Mouse (Mus musculus) liver, embryonic 14.5 days (tissue): ENCODE measurements around the gene Tgfb2. TPM values are rescaled to one million over a fixed set of nuclear protein-coding genes. Genes with fewer than 3 reads are reported as not detected.

ENCODE experiments used
- ATAC-seq: fragments of 200-750 bp; cut with Nextera tagmentation; 2 replicates; pipeline ENCODE4 v1.8.0; 2017; ENCODE audit warnings: moderate number of reproducible peaks, mild to moderate bottlenecking, moderate library complexity; ENCODE audit not compliant: insufficient read depth
- DNase-seq, 3 experiments: peaks; one replicate each; pipeline ENCODE4 v3.0.0-alpha.2; 2012 to 2013; ENCODE audit warnings: low read depth in 3 of 3, low spot score in 3 of 3
- H3K27ac ChIP-seq: fragments of 300-500 bp; sonication (generic); 2 replicates; pipeline ENCODE4 v1.5.1; 2014; ENCODE audit warnings: moderate library complexity, mild to moderate bottlenecking, control low read depth, inconsistent platforms
- H3K27me3 ChIP-seq: fragments of 300-500 bp; sonication (generic); 2 replicates; pipeline ENCODE4 v1.6.1; 2014; ENCODE audit warnings: mild to moderate bottlenecking, low read length, moderate library complexity; ENCODE audit not compliant: control insufficient read depth, insufficient read depth
- H3K36me3 ChIP-seq: fragments of 300-500 bp; sonication (generic); replicated peaks from 2 replicates; pipeline ENCODE4 v1.6.1; 2014; ENCODE audit warnings: low read depth; ENCODE audit not compliant: control insufficient read depth, insufficient read depth
- H3K4me1 ChIP-seq, 2 experiments: fragments of 200-500 bp in 1 of 2; fragments of 300-500 bp in 1 of 2; sonication (generic) in 1 of 2; replicated peaks; 2 replicates each; pipeline ENCODE4 v1.6.1; 2012 to 2014; ENCODE audit warnings: antibody characterized with exemption in 1 of 2, inconsistent platforms in 1 of 2, low read length in 1 of 2; ENCODE audit not compliant: control insufficient read depth in 2 of 2, insufficient read depth in 2 of 2
- H3K4me2 ChIP-seq: fragments of 300-500 bp; sonication (generic); 2 replicates; pipeline ENCODE4 v1.6.1; 2014; ENCODE audit warnings: low read depth, mild to moderate bottlenecking, control low read depth, moderate library complexity
- H3K4me3 ChIP-seq, 2 experiments: fragments of 200-500 bp in 1 of 2; fragments of 300-500 bp in 1 of 2; sonication (generic) in 1 of 2; 2 replicates each; pipeline ENCODE4 v1.5.1; 2012 to 2014; ENCODE audit warnings: low read depth in 2 of 2, low read length in 2 of 2, mild to moderate bottlenecking in 2 of 2, control low read depth in 1 of 2, inconsistent platforms in 1 of 2, moderate library complexity in 1 of 2; ENCODE audit not compliant: insufficient read depth in 1 of 2
- H3K9ac ChIP-seq: fragments of 300-500 bp; sonication (generic); replicated peaks from 2 replicates; pipeline ENCODE4 v1.6.1; 2014; ENCODE audit warnings: mild to moderate bottlenecking, control low read depth, moderate library complexity
- H3K9me3 ChIP-seq: fragments of 300-500 bp; sonication (generic); 2 replicates; pipeline ENCODE4 v1.6.1; 2016; ENCODE audit warnings: low read length, mixed read lengths; ENCODE audit not compliant: control insufficient read depth
- CTCF ChIP-seq: IDR thresholded peaks from 2 replicates; pipeline ENCODE4 v1.5.1; 2016; ENCODE audit warnings: antibody characterized with exemption, low read depth, control low read depth
- EP300 ChIP-seq: IDR thresholded peaks from 2 replicates; pipeline ENCODE4 v1.6.1; 2016; ENCODE audit warnings: antibody characterized with exemption, low read depth
- WGBS: fragments of 180-500 bp; shearing (Covaris S2); extraction: QIAGEN DNeasy Blood & Tissue Kit; methylation state at CpG from one replicate; pipeline ENCODE4 v1.1.7; 2014; ENCODE audit not compliant: insufficient replicate concordance; 5-methylcytosine and 5-hydroxymethylcytosine counted together
- polyA plus RNA-seq, 2 experiments: library from polyadenylated mRNA; depleted of rRNA in 1 of 2; stranded (reverse) in 1 of 2; unstranded in 1 of 2; fragments of >200 nt; fragmentation: Nextera tagmentation in 1 of 2; extraction: Ambion mirVana in 1 of 2; gene quantifications; 2 replicates each; pipeline versions ENCODE4 v1.2.1 to v1.2.3; 2012 to 2014

Gene Tgfb2
- polyA plus RNA-seq, 2 experiments: 0.21 to 1.3 TPM

GRCm38 (mm10) chr1:186684041-186684440, 21.7 kb downstream of the Tgfb2 start:
- DNase-seq (no peak), ATAC-seq (no peak)
- Histone ChIP-seq H3K4me1 (peaks cover 0 to 6% of the 10 kb centered on the region in 2 experiments; a peak in 2 of 4 replicates), H3K4me2 (no peak overlapping the region), H3K36me3 (no peaks in the 10 kb centered on the region), H3K27ac (no peak overlapping the region), H3K4me3 (no peak overlapping the region), H3K27me3 (no peaks in the 10 kb centered on the region), H3K9me3 (no peaks in the 10 kb centered on the region), H3K9ac (no peak overlapping the region)
- TF ChIP-seq CTCF (no peak), EP300 (no peak)
- WGBS: 56% methylated on average over 3 of the region's 3 CpGs

DNA sequence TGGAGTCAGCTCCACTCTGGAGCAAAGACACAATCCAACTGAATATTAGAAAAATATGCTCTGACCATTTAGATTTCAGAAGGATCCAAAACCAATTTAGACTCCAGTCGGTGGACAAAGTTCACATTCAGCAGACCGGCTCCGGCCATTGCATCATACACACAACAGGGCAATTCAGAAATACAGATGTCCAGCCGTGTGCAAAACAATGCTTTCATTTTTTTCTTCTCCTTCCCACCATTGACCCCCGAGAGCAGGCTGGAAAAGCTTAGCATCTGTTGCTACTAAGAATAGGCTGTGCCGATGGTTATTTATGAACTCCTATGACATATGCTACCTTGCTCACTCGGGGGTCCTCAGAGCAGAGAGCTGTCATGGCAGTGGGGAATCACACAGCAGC, 23.2 kb downstream of the Tgfb2 start:
- Histone ChIP-seq H3K4me3 (no peak overlapping the region), H3K9ac (no peak overlapping the region), H3K9me3 (no peaks in the 10 kb centered on the region), H3K27ac (no peak overlapping the region), H3K4me1 (peaks cover 0 to 6% of the 10 kb centered on the region in 2 experiments; a peak in 2 of 4 replicates), H3K27me3 (no peaks in the 10 kb centered on the region), H3K4me2 (no peak overlapping the region), H3K36me3 (no peaks in the 10 kb centered on the region)
- DNase-seq: no peak
- ATAC-seq: no peak
- TF ChIP-seq CTCF (no peak), EP300 (no peak)
- 57% methylated on average over 7 of the region's 7 CpGs for WGBS

DNA sequence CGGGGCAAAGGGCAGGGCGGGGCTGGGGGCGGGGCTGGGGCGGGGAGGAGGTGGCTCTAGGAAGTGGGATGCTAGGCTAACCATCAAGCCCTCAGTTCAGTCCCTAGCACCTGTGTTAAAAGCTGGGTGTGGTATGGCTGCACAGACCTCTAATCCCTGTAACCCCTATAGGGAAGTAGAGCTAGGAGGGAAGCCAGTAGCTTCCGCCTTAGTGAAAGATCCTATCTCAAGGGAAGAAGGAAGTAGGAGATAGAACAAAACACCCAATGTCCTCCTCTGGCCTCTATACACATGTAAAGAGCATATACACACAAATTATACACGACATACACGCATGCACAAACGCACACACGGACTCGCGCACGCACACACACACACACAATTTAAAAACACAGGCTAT, 28.2 kb downstream of the Tgfb2 start:
- H3K4me2 ChIP-seq: no peak overlapping the region
- H3K27ac ChIP-seq: no peak overlapping the region
- no peaks in the 10 kb centered on the region for H3K9me3 ChIP-seq
- H3K27me3 ChIP-seq: no peaks in the 10 kb centered on the region
- no peak for TF ChIP-seq CTCF
- no peak for TF ChIP-seq EP300
- ATAC-seq (no peak), DNase-seq (no peak)
- no peak overlapping the region for H3K4me3 ChIP-seq
- peaks cover 0 to 3% of the 10 kb centered on the region in 2 experiments; a peak in 2 of 4 replicates for H3K4me1 ChIP-seq
- no peak overlapping the region for H3K9ac ChIP-seq
- H3K36me3 ChIP-seq: no peaks in the 10 kb centered on the region
- WGBS: 60% methylated on average over 12 of the region's 12 CpGs

- DNase-seq (no peak), ATAC-seq (no peak)
- TF ChIP-seq EP300: no peak
- no peak for TF ChIP-seq CTCF
- Histone ChIP-seq H3K27ac (no peak overlapping the region), H3K4me3 (no peak overlapping the region), H3K9ac (no peak overlapping the region), H3K27me3 (no peaks in the 10 kb centered on the region), H3K4me2 (no peak overlapping the region), H3K9me3 (no peaks in the 10 kb centered on the region), H3K4me1 (no peaks in the 10 kb centered on the region), H3K36me3 (no peaks in the 10 kb centered on the region)
- WGBS: 49% methylated on average over 5 of the region's 5 CpGs
Observed at GRCm38 (mm10) chr1:186676199-186676598, 29.6 kb downstream of the Tgfb2 start.

GRCm38 (mm10) chr1:186675263-186675662, 30.5 kb downstream of the Tgfb2 start:
- Histone ChIP-seq H3K4me3 (no peak overlapping the region), H3K27ac (no peak overlapping the region), H3K4me2 (no peak overlapping the region), H3K36me3 (no peaks in the 10 kb centered on the region), H3K27me3 (no peaks in the 10 kb centered on the region), H3K9ac (no peak overlapping the region), H3K4me1 (no peaks in the 10 kb centered on the region), H3K9me3 (no peaks in the 10 kb centered on the region)
- DNase-seq (no peak), ATAC-seq (no peak)
- no peak for TF ChIP-seq CTCF
- TF ChIP-seq EP300: no peak
- 71% methylated on average over 6 of the region's 6 CpGs for WGBS
